Mouse (Mus musculus) heart, postnatal 4 days (tissue): ENCODE results near the gene Acbd3. TPM values are rescaled to one million over a fixed set of nuclear protein-coding genes. Genes with fewer than 3 reads are reported as not detected.

Source experiments
- DNase-seq: peaks from one replicate; pipeline ENCODE4 v3.0.0; 2021
- total RNA-seq, 2 experiments: library from RNA; stranded (reverse); gene quantifications; 2 replicates each; pipeline ENCODE4 v1.2.3; 2021

Gene Acbd3
- total RNA-seq, 2 experiments from 2014 or later: 35.8 to 36.5 TPM

DNA sequence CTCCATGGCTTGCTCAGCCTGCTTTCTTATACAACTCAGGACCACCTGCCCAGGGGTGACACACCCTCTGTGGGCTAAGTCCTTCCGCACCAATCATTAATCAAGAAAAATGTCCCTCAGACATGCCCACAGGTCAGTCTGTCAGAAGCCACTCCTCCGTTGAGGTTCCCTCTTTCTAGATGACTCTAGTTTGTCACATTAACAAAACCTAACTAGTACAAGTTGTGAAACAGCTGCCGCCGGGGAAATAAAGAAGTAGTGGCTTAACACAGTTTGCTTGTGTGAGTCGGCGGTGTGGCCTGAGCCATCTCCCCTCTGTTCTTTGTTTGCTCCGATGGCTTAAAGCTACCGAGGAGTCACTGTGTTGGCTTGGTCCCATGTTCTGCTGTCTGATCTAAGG, 36.8 kb downstream of the Acbd3 start:
- DNase-seq: no peak

GRCm38 (mm10) chr1:180763307-180763706, 37.5 kb downstream of the Acbd3 start:
- no peak for DNase-seq

DNA sequence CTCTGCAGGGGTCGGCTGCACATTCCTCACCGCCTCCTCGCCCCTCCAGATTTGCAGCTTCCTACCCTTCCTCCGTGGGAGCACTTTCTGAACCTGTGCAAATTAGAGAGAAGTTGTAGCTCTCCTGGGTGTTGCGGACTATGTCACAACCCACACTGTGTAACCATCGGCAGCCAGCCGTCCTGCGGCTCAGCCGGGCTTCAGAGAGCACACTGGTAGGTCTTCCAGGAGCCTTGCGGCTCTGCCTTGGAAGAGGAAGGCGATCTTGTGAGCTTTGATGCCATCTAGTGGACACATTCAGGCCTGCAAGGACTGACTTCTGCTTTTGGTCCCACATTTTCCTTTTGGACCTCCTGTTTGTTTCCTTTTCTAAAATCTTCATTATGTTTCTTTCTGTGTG, 38.0 kb downstream of the Acbd3 start:
- peak; percentile 89 for DNase-seq

- no peak for DNase-seq
Measured at GRCm38 (mm10) chr1:180765393-180765792, 39.5 kb downstream of the Acbd3 start.

DNA sequence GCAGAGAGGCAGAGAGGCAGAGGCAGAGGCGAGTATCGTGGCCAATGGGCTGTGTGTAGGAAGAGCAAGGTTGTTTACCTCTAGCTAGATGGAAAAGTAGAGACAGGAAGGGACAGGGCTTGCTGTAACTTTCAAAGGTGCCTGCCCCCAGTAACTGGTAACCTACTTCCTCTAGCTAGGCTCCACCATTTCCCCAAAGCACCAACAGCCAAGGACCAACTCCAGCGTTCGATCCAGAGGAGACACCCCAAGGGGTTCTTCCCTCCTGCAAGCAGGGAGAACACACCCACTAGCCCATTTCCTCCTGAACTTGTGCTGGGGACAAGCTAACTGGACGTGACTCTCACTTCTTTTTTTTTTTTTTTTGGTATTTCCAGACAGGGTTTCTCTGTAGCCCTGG, 40.7 kb downstream of the Acbd3 start:
- no peak for DNase-seq

GRCm38 (mm10) chr1:180767541-180768333, 41.9 kb downstream of the Acbd3 start:
- peak; percentile 21 for DNase-seq

DNA sequence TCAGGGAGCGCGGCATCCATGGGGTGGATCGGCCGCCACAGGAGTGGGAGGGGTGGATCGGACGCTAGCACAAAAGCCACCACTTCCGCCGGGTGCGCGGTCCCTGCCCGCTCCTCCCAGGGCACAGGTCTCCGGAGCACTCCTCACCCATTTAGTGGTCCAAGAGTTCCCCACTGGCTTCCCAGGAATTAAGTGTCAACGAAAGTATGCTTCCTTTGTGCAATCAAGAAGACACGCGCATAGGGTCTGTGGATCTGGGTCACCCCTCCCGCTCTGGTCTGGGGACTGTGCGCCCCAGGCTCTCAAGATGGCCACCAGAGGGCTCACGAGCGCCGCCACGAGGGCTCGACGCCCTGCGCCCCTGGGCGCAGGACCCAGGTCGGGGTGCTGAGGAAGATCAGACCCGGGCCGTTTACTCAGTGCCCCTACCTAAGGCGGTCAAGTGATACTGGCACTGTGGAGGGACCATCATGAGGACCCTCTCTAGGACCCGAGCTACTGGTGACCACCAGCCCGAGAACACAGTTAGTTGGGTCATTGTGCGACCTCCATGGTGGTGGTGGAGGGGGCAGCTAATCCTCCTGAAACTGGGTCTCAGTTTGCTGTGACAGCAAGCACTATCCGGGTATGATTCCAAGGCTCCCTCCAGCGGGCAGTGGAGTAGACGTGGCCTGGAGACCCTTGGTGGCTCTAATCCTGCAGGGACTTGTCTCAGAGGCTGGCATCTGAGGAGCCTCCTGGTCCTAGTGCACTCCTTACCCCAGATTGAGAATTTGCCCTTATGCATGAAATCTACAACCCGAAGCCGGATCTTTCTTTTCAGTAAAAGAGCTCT, 42.7 kb downstream of the Acbd3 start:
- DNase-seq: peak; percentile 85

DNA sequence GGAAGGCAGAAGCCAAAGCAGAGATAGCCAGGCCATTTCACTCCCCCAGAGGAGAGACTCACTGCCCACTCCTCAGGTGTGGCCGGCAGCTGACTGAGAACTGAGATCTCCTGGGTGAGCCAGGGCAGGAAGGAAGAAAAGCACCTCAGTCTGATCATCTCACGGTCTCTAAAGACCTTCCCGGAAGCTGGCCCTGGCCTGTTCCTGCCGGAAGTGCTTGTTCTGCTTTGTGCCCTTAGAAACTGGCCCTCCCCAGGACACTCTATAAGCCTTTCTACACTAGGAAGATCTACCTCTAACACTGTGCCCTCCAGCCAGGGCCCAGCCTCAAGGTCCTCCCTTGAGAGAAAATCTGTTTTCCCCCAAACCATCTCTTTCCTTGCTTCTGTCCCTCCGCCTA, 45.5 kb downstream of the Acbd3 start:
- no peak for DNase-seq

GRCm38 (mm10) chr1:180771722-180772121, 45.9 kb downstream of the Acbd3 start:
- DNase-seq: no peak

DNA sequence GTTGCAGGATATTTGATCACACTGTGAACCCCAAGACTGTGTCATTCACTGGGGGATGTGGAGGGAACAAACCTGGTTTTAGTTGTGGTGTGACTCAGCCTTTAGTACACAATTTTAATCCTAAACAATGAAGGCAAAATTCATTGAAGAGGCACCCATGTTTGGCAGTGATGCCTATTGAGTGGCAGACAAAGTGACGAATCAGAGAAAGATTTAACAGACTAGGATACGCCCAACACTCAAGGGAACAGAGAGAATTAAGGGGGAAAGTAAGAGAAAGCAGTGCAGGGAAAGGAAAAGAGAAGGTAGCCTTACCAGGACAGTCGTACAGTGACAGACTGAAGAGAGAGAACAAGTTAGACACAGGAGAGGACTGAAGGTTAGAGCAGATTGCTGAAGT, 46.4 kb downstream of the Acbd3 start:
- DNase-seq: no peak

- no peak for DNase-seq
Measured at GRCm38 (mm10) chr1:180774664-180775063, 48.8 kb downstream of the Acbd3 start.

GRCm38 (mm10) chr1:180775317-180775716, 49.5 kb downstream of the Acbd3 start:
- DNase-seq: no peak

GRCm38 (mm10) chr1:180775849-180776493, 50.1 kb downstream of the Acbd3 start:
- no peak for DNase-seq

GRCm38 (mm10) chr1:180776494-180776893, 50.7 kb downstream of the Acbd3 start:
- no peak for DNase-seq

DNA sequence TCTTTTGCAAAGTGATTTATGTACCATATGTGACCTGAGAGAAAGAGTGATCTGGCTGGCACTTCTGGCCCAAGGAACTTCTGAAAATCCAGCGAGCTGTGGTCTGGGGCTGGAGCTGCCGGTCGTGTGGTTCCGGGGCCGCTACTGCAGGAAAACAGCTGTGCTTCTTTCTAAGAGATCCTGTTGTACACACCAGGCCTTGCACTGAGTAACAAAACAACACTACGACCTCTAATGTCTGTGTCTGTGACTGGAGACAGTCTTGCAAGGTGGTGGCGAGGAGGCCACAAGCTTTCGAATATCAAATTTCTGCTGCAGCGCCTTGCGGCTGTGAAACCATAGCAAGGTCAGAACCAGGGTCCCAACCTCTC, 51.4 kb downstream of the Acbd3 start:
- no peak for DNase-seq

- peak; percentile 87 for DNase-seq
Measured at GRCm38 (mm10) chr1:180777660-180778402, 52.0 kb downstream of the Acbd3 start.

- DNase-seq: no peak
Measured at GRCm38 (mm10) chr1:180778403-180778754, 52.5 kb downstream of the Acbd3 start.

DNA sequence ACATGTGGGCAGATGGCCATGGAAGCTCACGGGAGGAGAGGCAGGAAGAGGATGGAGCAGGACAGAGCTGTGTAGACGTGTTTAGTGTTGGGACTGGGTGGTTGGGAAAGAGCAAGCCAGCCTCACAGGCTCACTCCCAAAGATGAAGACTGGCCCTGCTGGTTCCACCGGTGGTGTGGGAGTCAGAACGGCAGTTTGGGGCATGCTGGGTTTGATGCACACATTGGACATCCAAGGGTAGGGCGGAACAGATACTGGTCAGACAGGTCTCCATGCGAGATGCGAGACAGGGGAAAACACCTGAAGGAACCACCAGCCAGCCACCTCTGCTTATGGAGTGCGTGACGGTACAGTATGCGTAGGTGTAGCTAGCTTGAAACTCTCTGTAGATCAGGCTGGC, 53.1 kb downstream of the Acbd3 start:
- no peak for DNase-seq

DNA sequence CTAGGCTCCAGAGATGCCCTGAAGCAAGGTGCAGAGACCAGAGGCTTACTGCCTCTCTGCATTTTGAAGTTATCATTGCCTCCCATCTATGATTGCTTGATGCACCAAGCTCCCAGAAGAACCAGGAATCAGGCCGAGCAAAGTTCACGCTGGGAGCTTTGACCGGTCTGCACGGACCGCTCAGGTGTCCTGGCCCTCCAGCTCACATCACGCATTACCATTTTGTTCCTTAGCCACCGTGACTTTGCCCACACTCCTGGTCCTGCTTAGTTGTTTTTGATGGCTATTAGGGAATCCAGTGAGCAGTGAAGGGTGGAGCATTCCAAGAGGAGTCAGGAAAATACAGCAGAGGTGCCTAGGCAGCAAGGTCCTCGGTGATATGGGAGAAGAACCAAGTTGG, 54.4 kb downstream of the Acbd3 start:
- DNase-seq: no peak

- no peak for DNase-seq
Measured at GRCm38 (mm10) chr1:180781250-180781649, 55.4 kb downstream of the Acbd3 start.

- no peak for DNase-seq
Measured at GRCm38 (mm10) chr1:180782906-180783579, 57.2 kb downstream of the Acbd3 start.

DNA sequence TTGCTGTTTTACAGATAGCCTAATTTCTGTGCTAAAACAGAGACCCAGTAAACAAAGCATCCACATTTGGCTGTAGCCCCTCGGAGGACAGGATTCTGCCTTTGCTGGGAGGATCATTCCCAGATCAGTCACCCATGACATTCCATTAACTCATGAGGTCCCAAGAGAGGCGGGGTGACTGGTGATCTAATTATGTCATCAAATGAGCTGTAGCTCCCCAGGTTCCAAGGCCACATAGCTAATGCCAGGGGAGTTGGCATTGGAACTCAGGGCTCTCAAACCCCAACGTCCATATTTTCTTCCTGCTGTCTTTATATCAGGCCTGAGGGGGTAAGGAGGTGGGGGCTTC, 57.7 kb downstream of the Acbd3 start:
- DNase-seq: no peak
